Mouse (Mus musculus) embryonic fibroblast, embryonic 13.5 days (primary cell): ENCODE results near the gene Tceal9.

ENCODE experiments used
- CTCF ChIP-seq: IDR thresholded peaks from 2 replicates; pipeline ENCODE4 v1.5.1; 2011; ENCODE audit warnings: mild to moderate bottlenecking, control low read depth, low read length, moderate library complexity, borderline replicate concordance; ENCODE audit not compliant: insufficient read depth
- POLR2A ChIP-seq: IDR thresholded peaks from 2 replicates; pipeline ENCODE4 v1.6.1; 2011; ENCODE audit warnings: low read depth, mild to moderate bottlenecking, control low read depth, low read length, moderate library complexity

- TF ChIP-seq POLR2A (no peak), CTCF (no peak)
Observed at GRCm38 (mm10) chrX:136278401-136278800, 33.5 kb downstream of the Tceal9 start.
